Mouse (Mus musculus) forebrain, embryonic 10.5 days (tissue): Measurements from ENCODE around the gene Il31ra. TPM values are rescaled to one million over a fixed set of nuclear protein-coding genes. Genes with fewer than 3 reads are reported as not detected.

Experiments
- polyA plus RNA-seq: library from polyadenylated mRNA; unstranded; fragments of >200 nt; fragmentation: Nextera tagmentation; extraction: Ambion mirVana; gene quantifications from 2 replicates; pipeline ENCODE4 v1.2.1, GENCODE M21; 2016

Gene Il31ra
- polyA plus RNA-seq, 1 experiment from 2014 or later = not detected

Other genes starting within 250 kb of the Il31ra start
- gene Il6st, start 130.3 kb downstream of the Il31ra start, polyA plus RNA-seq = 20.1 and 20.4 TPM in 2 replicates
- gene Ddx4, start 58.1 kb upstream of the Il31ra start, polyA plus RNA-seq = 0.45 and 0.53 TPM in 2 replicates
- 12.3 and 12.5 TPM in 2 replicates for gene Slc38a9, start 66.4 kb upstream of the Il31ra start, polyA plus RNA-seq
- 15.7 and 16.8 TPM in 2 replicates for gene Plpp1, start 206.4 kb upstream of the Il31ra start, polyA plus RNA-seq